Mouse (Mus musculus): ENCODE results near the gene Selenos. TPM values are rescaled to one million over a fixed set of nuclear protein-coding genes. Genes with fewer than 3 reads are reported as not detected.

The Selenos gene
- total and polyA plus RNA-seq, 3 experiments = 30.0 to 51.9 (median 51.6) TPM

- Histone ChIP-seq H3K36me3 (replicated peaks) (no peaks in the 10 kb centered on the region), H3K27me3 (ENCODE audit: insufficient read depth, low read length) (peaks cover 47% of the 10 kb centered on the region), H3K4me3 (ENCODE audit: low read depth, low read length) (no peak within 1 kb of the TSS), H3K4me1 (ENCODE audit: insufficient read depth, low read depth, low read length) (no peaks in the 10 kb centered on the region), H3K9me3 (replicated peaks) (no peaks in the 10 kb centered on the region)
- DNase-seq (ENCODE audit: low spot score) (no peak), ATAC-seq (ENCODE audit: extremely low read depth, insufficient number of reproducible peaks, low FRiP score, poor library complexity, severe bottlenecking) (no peak)
- no peak for TF ChIP-seq GATA2 (IDR thresholded peaks at IDR 0.05; ENCODE audit: borderline replicate concordance, low read depth, low read length)
- TF ChIP-seq GATA1 (IDR thresholded peaks at IDR 0.05; ENCODE audit: borderline replicate concordance, low read length) = no peak
These were observed 35.6 kb upstream of the Selenos start, which contains the start of gene Gm45213 for GRCm38 (mm10) chr7:66043552-66044459. Gm45213 (plus strand) TSS chr7:66043602.

GRCm38 (mm10) chr7:66044617-66045016, 34.8 kb upstream of the Selenos start:
- DNase-seq (ENCODE audit: low spot score) = no peak
- H3K9me3 ChIP-seq (replicated peaks) = no peaks in the 10 kb centered on the region
- no peak overlapping the region for H3K4me3 ChIP-seq (ENCODE audit: low read depth, low read length)
- H3K36me3 ChIP-seq (replicated peaks) = no peaks in the 10 kb centered on the region
- TF ChIP-seq TAL1 (conservative IDR thresholded peaks at IDR 0.05; ENCODE audit: low read depth, low read length) = no peak
- TF ChIP-seq GATA1 (IDR thresholded peaks at IDR 0.05; ENCODE audit: borderline replicate concordance, low read length) = no peak
- TF ChIP-seq POLR2AphosphoS5 (IDR thresholded peaks at IDR 0.05; ENCODE audit: insufficient replicate concordance, low read depth, low read length) = no peak
- TF ChIP-seq CTCF (IDR thresholded peaks at IDR 0.05; ENCODE audit: low read depth, low read length) = no peak
- TF ChIP-seq GATA2 (IDR thresholded peaks at IDR 0.05; ENCODE audit: borderline replicate concordance, low read depth, low read length) = no peak
- ATAC-seq (ENCODE audit: extremely low read depth, insufficient number of reproducible peaks, low FRiP score, poor library complexity, severe bottlenecking) = no peak
- peaks cover 55% of the 10 kb centered on the region for H3K27me3 ChIP-seq (ENCODE audit: insufficient read depth, low read length)
- no peaks in the 10 kb centered on the region for H3K4me1 ChIP-seq (ENCODE audit: insufficient read depth, low read depth, low read length)

- Histone ChIP-seq H3K9me3 (replicated peaks) (no peaks in the 10 kb centered on the region), H3K4me1 (ENCODE audit: insufficient read depth, low read depth, low read length) (no peaks in the 10 kb centered on the region), H3K4me3 (ENCODE audit: low read depth, low read length) (no peak overlapping the region), H3K36me3 (replicated peaks) (no peaks in the 10 kb centered on the region), H3K27me3 (ENCODE audit: insufficient read depth, low read length) (peaks cover 52% of the 10 kb centered on the region)
- ATAC-seq (ENCODE audit: extremely low read depth, insufficient number of reproducible peaks, low FRiP score, poor library complexity, severe bottlenecking) = no peak
- DNase-seq (ENCODE audit: low spot score) = no peak
- TF ChIP-seq GATA2 (IDR thresholded peaks at IDR 0.05; ENCODE audit: borderline replicate concordance, low read depth, low read length) (no peak), CTCF (IDR thresholded peaks at IDR 0.05; ENCODE audit: low read depth, low read length) (no peak), TAL1 (conservative IDR thresholded peaks at IDR 0.05; ENCODE audit: low read depth, low read length) (no peak), GATA1 (IDR thresholded peaks at IDR 0.05; ENCODE audit: borderline replicate concordance, low read length) (no peak), POLR2AphosphoS5 (IDR thresholded peaks at IDR 0.05; ENCODE audit: insufficient replicate concordance, low read depth, low read length) (no peak)
These were observed 32.2 kb upstream of the Selenos start for GRCm38 (mm10) chr7:66046921-66047918.

- DNase-seq (ENCODE audit: low spot score) = no peak
- no peaks in the 10 kb centered on the region for H3K36me3 ChIP-seq (replicated peaks)
- H3K27me3 ChIP-seq (ENCODE audit: insufficient read depth, low read length) = peaks cover 55% of the 10 kb centered on the region
- H3K4me3 ChIP-seq (ENCODE audit: low read depth, low read length) = no peak overlapping the region
- no peaks in the 10 kb centered on the region for H3K9me3 ChIP-seq (replicated peaks)
- H3K4me1 ChIP-seq (ENCODE audit: insufficient read depth, low read depth, low read length) = no peaks in the 10 kb centered on the region
- no peak for TF ChIP-seq GATA2 (IDR thresholded peaks at IDR 0.05; ENCODE audit: borderline replicate concordance, low read depth, low read length)
- TF ChIP-seq TAL1 (conservative IDR thresholded peaks at IDR 0.05; ENCODE audit: low read depth, low read length) = no peak
- no peak for TF ChIP-seq POLR2AphosphoS5 (IDR thresholded peaks at IDR 0.05; ENCODE audit: insufficient replicate concordance, low read depth, low read length)
- TF ChIP-seq GATA1 (IDR thresholded peaks at IDR 0.05; ENCODE audit: borderline replicate concordance, low read length) = no peak
- no peak for TF ChIP-seq CTCF (IDR thresholded peaks at IDR 0.05; ENCODE audit: low read depth, low read length)
- ATAC-seq (ENCODE audit: extremely low read depth, insufficient number of reproducible peaks, low FRiP score, poor library complexity, severe bottlenecking) = no peak
These were observed 31.5 kb upstream of the Selenos start for GRCm38 (mm10) chr7:66047975-66048374.

GRCm38 (mm10) chr7:66048446-66049230, 30.8 kb upstream of the Selenos start:
- Histone ChIP-seq H3K27me3 (ENCODE audit: insufficient read depth, low read length) (peaks cover 55% of the 10 kb centered on the region), H3K9me3 (replicated peaks) (no peaks in the 10 kb centered on the region), H3K36me3 (replicated peaks) (no peaks in the 10 kb centered on the region), H3K4me1 (ENCODE audit: insufficient read depth, low read depth, low read length) (0 out of 2 replicates have a peak, but pooled peaks cover under 1% of the 10 kb centered on the region), H3K4me3 (ENCODE audit: low read depth, low read length) (no peak overlapping the region)
- DNase-seq (ENCODE audit: low spot score) (no peak), ATAC-seq (ENCODE audit: extremely low read depth, insufficient number of reproducible peaks, low FRiP score, poor library complexity, severe bottlenecking) (no peak)
- no peak for TF ChIP-seq GATA2 (IDR thresholded peaks at IDR 0.05; ENCODE audit: borderline replicate concordance, low read depth, low read length)
- no peak for TF ChIP-seq GATA1 (IDR thresholded peaks at IDR 0.05; ENCODE audit: borderline replicate concordance, low read length)
- no peak for TF ChIP-seq POLR2AphosphoS5 (IDR thresholded peaks at IDR 0.05; ENCODE audit: insufficient replicate concordance, low read depth, low read length)
- no peak for TF ChIP-seq CTCF (IDR thresholded peaks at IDR 0.05; ENCODE audit: low read depth, low read length)
- no peak for TF ChIP-seq TAL1 (conservative IDR thresholded peaks at IDR 0.05; ENCODE audit: low read depth, low read length)

Data from G1E (cell line).